ENCODE assay signal across 9 mouse cellular contexts in the genomic region with DNA sequence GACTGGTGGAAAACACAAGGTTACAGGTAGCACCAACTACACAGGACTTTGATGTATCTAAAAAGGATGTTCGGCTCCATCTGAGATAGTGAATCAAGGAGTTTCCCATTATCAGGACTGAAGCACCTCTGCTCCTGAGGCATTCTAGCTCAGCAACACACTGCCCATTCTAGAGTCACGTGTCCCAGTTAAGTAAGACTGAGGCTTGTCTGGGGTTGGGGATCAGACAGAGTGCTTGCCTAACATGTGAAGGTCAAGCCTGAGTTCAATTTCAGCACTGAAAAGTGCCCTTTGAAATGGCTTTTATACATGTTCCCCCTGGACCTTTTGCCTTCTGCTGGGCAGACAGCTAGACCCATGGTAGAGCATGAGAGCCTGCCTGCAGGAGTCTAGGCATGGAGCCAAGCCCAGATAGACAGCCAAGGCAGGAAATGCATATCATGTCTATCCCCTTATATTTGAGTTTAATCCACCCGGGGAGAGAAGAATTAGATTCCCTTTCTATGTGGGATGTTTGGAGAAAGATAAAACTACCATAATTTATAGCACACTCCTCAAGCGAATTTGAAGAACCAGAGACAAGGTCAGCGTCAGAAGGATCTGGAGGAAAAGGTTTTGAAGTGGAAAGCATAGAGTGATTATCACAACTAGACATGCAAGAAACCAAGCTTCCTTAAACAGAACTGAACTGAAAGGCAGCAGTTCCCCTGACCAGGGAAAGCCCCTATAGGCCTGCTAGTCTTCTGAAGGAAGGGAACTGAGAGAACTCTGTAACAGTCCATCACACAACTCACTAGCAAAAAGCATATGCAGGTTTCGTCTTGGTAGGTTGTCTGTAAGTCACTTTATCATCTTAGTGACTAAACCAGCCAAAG.
DNase-seq lines count a peak whose midpoint lies in the region; ATAC-seq lines count a peak whose summit lies in the region.
"Had no signal": no experiment of that assay in that cellular context is flagged by ENCODE, and none has a peak within 500 bp of the region (broad histone marks: within the 10 kb centered on the region; RNA-seq: fewer than 3 reads in every experiment).

No protein-coding gene starts in this region.

- peak; percentile 59 for DNase-seq in left cerebral cortex, postnatal 4 days
- no peak for DNase-seq in left cerebral cortex, adult 9 months (ENCODE audit: low spot score in 2 of 2)
- peak; percentile 69 for DNase-seq in NIH3T3 (ENCODE audit: low read depth)
- peak; percentile 56 for DNase-seq in cerebellum, adult 9-10 months
- no peak for DNase-seq in hindbrain, embryonic 11.5 days (ENCODE audit: low spot score)
- DNase-seq: gastrocnemius, postnatal 14 days had no signal

- no peaks in the 10 kb centered on the region for H3K4me1 ChIP-seq in hindbrain, embryonic 11.5 days (replicated peaks; ENCODE audit: control insufficient read depth, insufficient read depth, low read length)
- no peaks in the 10 kb centered on the region for H3K4me1 ChIP-seq in hindbrain, embryonic 16.5 days (ENCODE audit: control insufficient read depth, insufficient read depth, low read depth, low read length)

- no peak overlapping the region for H3K4me3 ChIP-seq in hindbrain, embryonic 11.5 days (ENCODE audit: low read depth, low read length)
- no peak overlapping the region for H3K4me3 ChIP-seq in hindbrain, embryonic 16.5 days (ENCODE audit: low read length)
- H3K4me3 ChIP-seq: myocyte had no signal

- intact Hi-C loops in left cerebral cortex, postnatal 4 days (cut with DNase I): no loop called here

- H3K4me2 ChIP-seq in hindbrain, embryonic 11.5 days (replicated peaks; ENCODE audit: low read depth, low read length): no peak overlapping the region
- H3K4me2 ChIP-seq in hindbrain, embryonic 16.5 days (ENCODE audit: low read length): no peak overlapping the region

- no peaks in the 10 kb centered on the region for H3K36me3 ChIP-seq in hindbrain, embryonic 11.5 days (ENCODE audit: control insufficient read depth, insufficient read depth, low read length)
- H3K36me3 ChIP-seq in hindbrain, embryonic 16.5 days (ENCODE audit: control insufficient read depth, insufficient read depth, low read length): no peaks in the 10 kb centered on the region

- H3K27me3 ChIP-seq in hindbrain, embryonic 11.5 days (ENCODE audit: control insufficient read depth, insufficient read depth, low read length): no peaks in the 10 kb centered on the region
- no peaks in the 10 kb centered on the region for H3K27me3 ChIP-seq in hindbrain, embryonic 16.5 days (replicated peaks; ENCODE audit: control insufficient read depth, insufficient read depth, low read length)

- H3K9me3 ChIP-seq in hindbrain, embryonic 11.5 days (ENCODE audit: control insufficient read depth, low read length): no peaks in the 10 kb centered on the region
- H3K9me3 ChIP-seq in hindbrain, embryonic 16.5 days (ENCODE audit: control insufficient read depth, low read length): no peaks in the 10 kb centered on the region

- 88% methylated on average over 6 of the region's 6 CpGs for WGBS in hindbrain, embryonic 11.5 days
- 78% methylated on average over 6 of the region's 6 CpGs for WGBS in hindbrain, embryonic 16.5 days

- no peak overlapping the region for H3K27ac ChIP-seq in hindbrain, embryonic 11.5 days (ENCODE audit: low read depth, low read length)
- no peak overlapping the region for H3K27ac ChIP-seq in hindbrain, embryonic 16.5 days (ENCODE audit: low read depth, low read length)

- ATAC-seq in megakaryocyte-erythroid progenitor cell, adult 5-6 weeks (replicated peaks; ENCODE audit: low FRiP score, low TSS enrichment, poor library complexity, severe bottlenecking): peak; percentile 80
- ATAC-seq in hindbrain, embryonic 11.5 days (ENCODE audit: low FRiP score): no peak
- ATAC-seq in hindbrain, embryonic 16.5 days: no peak

- H3K9ac ChIP-seq in hindbrain, embryonic 11.5 days (ENCODE audit: low read depth, low read length): no peak overlapping the region
- no peak overlapping the region for H3K9ac ChIP-seq in hindbrain, embryonic 16.5 days (ENCODE audit: low read depth, low read length)

Comparison
In these comparisons a context has a peak if more than half of its experiments do, and no peak if none do; other contexts are left out.
1. DNase-seq: peak in left cerebral cortex, postnatal 4 days (single experiment), NIH3T3 (single experiment) and cerebellum, adult 9-10 months (single experiment); none in left cerebral cortex, adult 9 months (0 of 2) and hindbrain, embryonic 11.5 days (single experiment).